Mouse (Mus musculus) ES-CJ7 (cell line): ENCODE measurements at regions not wholly inside any gene's neighbourhood (a gene's known extent, or its start where the extent isn't known, plus 50 kb on each side); places are given as distances from the start of the nearest gene placed in this dataset.

Source experiments
- DNase-seq: peaks from one replicate; pipeline ENCODE4 v3.0.0; 2011; ENCODE audit warnings: low read depth, low spot score

DNA sequence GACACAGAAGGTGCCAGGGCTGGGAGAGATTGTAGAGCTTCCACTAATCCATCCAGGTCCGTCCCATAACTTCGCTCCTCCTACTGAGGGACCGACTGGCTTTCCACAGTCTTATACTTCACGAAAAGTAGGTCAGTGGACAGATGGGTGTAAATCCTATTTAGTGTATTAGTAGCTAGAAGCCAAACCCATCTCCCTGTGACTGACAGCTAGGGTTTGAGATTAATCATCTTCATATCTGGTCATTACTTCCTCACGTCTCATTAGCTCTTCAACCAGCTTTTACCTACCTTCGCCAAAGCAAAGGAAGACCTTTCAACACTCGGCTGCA is 60.4 kb upstream of the Scaf11 start:
- no peak for DNase-seq

DNA sequence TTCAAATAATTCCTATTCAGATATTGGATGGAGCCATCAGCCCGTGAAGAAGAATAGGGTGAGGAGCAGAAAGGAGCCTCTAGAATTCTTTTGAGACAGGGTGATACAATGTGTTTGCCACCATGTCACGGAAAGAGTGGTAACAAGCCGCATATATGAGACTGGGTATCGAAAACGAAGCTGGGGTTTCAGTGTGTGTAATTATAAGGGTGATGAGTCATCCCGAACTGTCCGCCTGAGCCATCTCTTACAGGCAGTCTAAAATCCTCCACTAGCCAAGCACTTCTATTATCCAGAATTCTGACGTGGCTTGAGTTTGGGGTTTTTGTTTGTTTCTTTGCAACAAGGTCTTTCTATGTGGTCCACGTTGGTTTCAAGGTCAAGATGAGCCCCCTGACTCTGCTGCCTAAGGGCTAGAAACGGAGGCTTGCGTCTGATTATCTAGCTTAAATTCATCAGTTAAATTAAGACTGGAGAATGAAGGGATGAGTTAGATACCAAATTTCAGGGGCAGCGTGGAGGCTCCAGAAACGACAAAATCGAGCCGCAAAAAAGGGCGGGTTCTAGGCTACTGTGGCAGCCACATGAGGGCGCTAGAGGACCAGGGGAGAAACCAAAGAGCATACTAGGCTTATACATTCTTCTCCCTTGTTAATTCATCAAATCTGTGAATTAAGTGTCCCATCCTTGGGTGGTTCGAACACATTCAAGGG is 59.9 kb upstream of the Scaf11 start:
- DNase-seq = peak; percentile 55

DNA sequence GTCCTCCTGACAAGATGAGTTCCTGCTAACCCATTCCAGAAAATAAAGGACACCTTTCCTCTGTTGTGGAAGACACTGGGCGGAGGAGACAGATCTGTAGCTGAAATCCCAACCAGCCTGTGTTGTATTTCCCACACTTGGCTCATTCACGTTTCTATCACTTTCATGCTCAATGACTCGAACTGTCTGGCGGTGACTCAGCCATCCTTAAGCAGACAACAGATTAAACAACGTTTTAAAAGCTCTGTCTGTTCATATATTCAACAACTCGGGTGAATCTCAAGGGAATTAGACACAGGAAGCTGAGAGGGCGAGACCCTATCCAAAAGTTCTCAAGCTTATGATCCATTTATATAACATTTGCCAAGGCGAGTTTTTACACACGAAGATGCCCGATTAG is 57.5 kb upstream of the Scaf11 start:
- no peak for DNase-seq

DNA sequence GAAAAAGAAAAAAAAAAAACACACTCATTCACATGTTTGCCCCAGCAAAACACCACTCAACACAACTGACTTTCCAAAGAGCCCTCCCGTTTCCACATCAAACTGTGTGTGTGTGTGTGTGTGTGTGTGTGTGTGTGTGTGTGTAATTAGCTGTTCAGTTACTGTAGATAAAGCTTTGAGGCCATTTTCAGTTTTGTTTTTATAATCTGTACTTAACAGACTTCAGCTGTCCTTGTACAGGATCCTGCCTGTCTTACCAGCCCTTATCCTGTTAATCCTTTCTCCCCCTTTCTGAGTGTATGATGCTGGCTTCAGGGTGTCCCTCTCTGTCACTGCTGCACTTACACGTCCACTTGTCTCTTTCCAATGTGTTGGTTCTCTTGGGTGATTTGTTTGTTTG is 55.0 kb upstream of the Scaf11 start:
- no peak for DNase-seq

DNA sequence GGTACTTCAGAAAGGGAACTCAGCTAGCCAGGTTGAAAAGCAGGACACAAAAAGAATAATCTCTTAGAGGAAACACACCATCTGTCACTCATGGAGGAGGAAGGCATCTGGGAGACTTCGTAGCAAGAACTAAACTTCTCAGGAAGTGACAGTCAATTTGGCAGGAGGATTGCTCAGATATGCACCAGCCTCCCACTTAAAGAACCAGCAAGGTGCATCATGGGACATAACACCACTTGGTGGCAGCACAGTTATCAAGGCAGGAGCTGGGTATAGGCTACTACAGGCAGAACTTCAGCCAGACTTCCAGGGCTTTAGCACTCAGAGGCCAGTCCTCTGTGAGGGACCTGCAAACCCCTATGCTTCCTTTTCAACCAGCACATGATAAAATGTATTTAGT is 52.0 kb upstream of the Scaf11 start:
- DNase-seq = no peak
